Mouse (Mus musculus) hindbrain, postnatal 0 days (tissue): Measurements from ENCODE around the gene Mrrf. TPM values are rescaled to one million over a fixed set of nuclear protein-coding genes. Genes with fewer than 3 reads are reported as not detected.
"Not testable (repeated sequence)": the region's sequence is repeated elsewhere in the genome, so short reads cannot be mapped to it uniquely, and the experiment has no call there.

Source experiments
- ATAC-seq: fragments of 200-750 bp; cut with Nextera tagmentation; 2 replicates; pipeline ENCODE4 v1.8.0; 2017; ENCODE audit warnings: mild to moderate bottlenecking, moderate TSS enrichment, moderate library complexity
- DNase-seq: peaks from one replicate; pipeline ENCODE4 v3.0.0-alpha.2; 2015; ENCODE audit warnings: low spot score
- H3K27ac ChIP-seq: fragments of 300-500 bp; sonication (generic); 2 replicates; pipeline ENCODE4 v1.5.1; 2014; ENCODE audit warnings: mild to moderate bottlenecking
- H3K27me3 ChIP-seq: fragments of 300-500 bp; sonication (generic); 2 replicates; pipeline ENCODE4 v1.6.1; 2014; ENCODE audit warnings: low read length, mixed read lengths; ENCODE audit not compliant: insufficient read depth
- H3K36me3 ChIP-seq: fragments of 300-500 bp; sonication (generic); 2 replicates; pipeline ENCODE4 v1.6.1; 2014; ENCODE audit warnings: low read length, mixed read lengths; ENCODE audit not compliant: insufficient read depth
- H3K4me1 ChIP-seq: fragments of 300-500 bp; sonication (generic); 2 replicates; pipeline ENCODE4 v1.6.1; 2014; ENCODE audit warnings: antibody characterized with exemption, low read length, mixed read lengths; ENCODE audit not compliant: insufficient read depth
- H3K4me2 ChIP-seq: fragments of 300-500 bp; sonication (generic); 2 replicates; pipeline ENCODE4 v1.6.1; 2014; ENCODE audit warnings: low read depth, mild to moderate bottlenecking, low read length, moderate library complexity, mixed read lengths
- H3K4me3 ChIP-seq: fragments of 300-500 bp; sonication (generic); 2 replicates; pipeline ENCODE4 v1.5.1; 2014; ENCODE audit warnings: low read length
- H3K9ac ChIP-seq: fragments of 300-500 bp; sonication (generic); replicated peaks from 2 replicates; pipeline ENCODE4 v1.6.1; 2014; ENCODE audit warnings: mild to moderate bottlenecking, low read length, moderate library complexity, mixed read lengths
- H3K9me3 ChIP-seq: fragments of 300-500 bp; sonication (generic); 2 replicates; pipeline ENCODE4 v1.6.1; 2016; ENCODE audit warnings: low read length, mixed read lengths
- CTCF ChIP-seq: IDR thresholded peaks from 2 replicates; pipeline ENCODE4 v1.5.1; 2016; ENCODE audit warnings: antibody characterized with exemption, control low read depth, low read depth
- WGBS: fragments of 180-500 bp; shearing (Covaris S2); extraction: QIAGEN DNeasy Blood & Tissue Kit; methylation state at CpG from one replicate; pipeline ENCODE4 v1.1.7; 2014; 5-methylcytosine and 5-hydroxymethylcytosine counted together
- polyA plus RNA-seq: library from polyadenylated mRNA; unstranded; fragments of >200 nt; fragmentation: Nextera tagmentation; extraction: Ambion mirVana; gene quantifications from 2 replicates; pipeline ENCODE4 v1.2.1, GENCODE M21; 2015
- total RNA-seq: library from RNA; depleted of rRNA; stranded (reverse); fragments of >200 nt; gene quantifications from 2 replicates; pipeline ENCODE4 v1.2.3, GENCODE M21; 2014

The Mrrf gene
- total and polyA plus RNA-seq, 2 experiments from 2014 or later: 12.9 to 17.0 TPM

DNA sequence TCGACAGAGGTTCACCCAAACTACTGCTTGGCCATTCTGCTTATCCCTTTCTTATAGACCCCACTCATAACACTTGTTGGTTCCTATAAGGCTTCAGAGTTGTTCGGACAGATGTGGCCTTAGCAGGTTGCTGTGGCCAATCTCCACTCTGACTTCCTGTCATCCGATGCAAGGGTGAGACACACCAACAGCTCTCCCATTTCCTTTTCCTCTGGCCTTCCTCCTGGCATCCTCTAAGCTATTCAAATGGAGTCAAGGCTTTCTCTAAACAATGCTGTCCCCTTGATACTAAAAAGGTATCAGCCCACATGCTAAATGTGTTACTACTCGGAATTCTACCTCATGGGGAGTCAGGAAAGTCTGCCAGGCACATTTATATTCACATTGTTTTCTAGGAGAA is 8.2 kb upstream of the Mrrf start:
- no peaks in the 10 kb centered on the region for H3K9me3 ChIP-seq
- TF ChIP-seq CTCF: no peak
- DNase-seq (no peak), ATAC-seq (no peak)
- H3K4me2 ChIP-seq: no peak overlapping the region
- 77% methylated on average over 4 of the region's 4 CpGs for WGBS
- H3K27ac ChIP-seq: no peak overlapping the region
- peaks cover 51% of the 10 kb centered on the region for H3K36me3 ChIP-seq
- no peak overlapping the region for H3K9ac ChIP-seq
- H3K4me1 ChIP-seq: no peaks in the 10 kb centered on the region
- H3K4me3 ChIP-seq: no peak overlapping the region
- no peaks in the 10 kb centered on the region for H3K27me3 ChIP-seq

DNA sequence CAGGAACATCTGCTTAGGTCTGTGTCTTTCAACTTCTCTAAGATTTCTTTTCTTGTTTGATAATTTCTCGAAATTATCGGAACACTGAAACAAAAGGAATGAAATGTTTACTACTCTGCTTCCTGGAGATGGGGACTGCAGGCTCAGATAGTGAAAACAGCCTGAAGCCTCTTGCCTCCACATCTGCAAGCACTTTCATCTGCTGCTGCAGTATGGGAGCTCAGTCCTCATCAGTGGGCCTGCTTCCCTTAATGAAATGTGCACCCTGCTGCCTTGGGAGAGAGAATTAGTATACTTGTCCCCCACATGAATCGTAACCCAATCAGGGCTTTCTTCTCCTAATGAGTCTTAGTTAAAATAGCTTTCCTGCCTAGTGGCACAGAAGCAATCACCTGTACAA is 7.1 kb upstream of the Mrrf start:
- Histone ChIP-seq H3K9me3 (no peaks in the 10 kb centered on the region), H3K27me3 (no peaks in the 10 kb centered on the region), H3K36me3 (peaks cover 48% of the 10 kb centered on the region), H3K27ac (no peak overlapping the region), H3K4me2 (no peak overlapping the region), H3K4me1 (no peaks in the 10 kb centered on the region), H3K9ac (no peak overlapping the region), H3K4me3 (no peak overlapping the region)
- no peak for DNase-seq
- ATAC-seq: no peak
- no peak for TF ChIP-seq CTCF
- WGBS: 80% methylated on average over 3 of the region's 3 CpGs

DNA sequence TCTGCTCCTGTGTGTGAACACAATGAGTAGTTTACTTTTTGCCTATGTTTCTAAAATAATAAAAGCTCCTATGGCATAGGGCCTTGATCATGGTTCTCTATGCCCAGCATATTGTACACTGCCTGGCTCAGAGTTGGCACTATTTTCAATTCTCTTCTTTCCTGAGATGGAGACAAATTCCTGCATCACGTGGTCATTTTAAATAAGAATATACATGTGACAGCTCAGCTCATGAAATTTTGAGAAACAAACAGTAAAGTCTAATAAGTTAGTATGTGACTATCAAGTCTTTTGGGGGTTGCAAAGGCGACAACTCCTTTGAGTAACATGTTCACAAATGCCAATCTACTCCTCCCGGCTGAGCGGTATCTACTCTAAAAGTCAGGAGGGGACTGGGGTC is 302 bp upstream of the Mrrf start:
- DNase-seq (no peak), ATAC-seq (no peak)
- Histone ChIP-seq H3K36me3 (peaks cover 16% of the 10 kb centered on the region; the same call in 1 of the 2 replicates), H3K27me3 (no peaks in the 10 kb centered on the region), H3K9ac (peak overlapping the region; percentile 61), H3K4me2 (peak overlapping the region; percentile 70), H3K4me3 (peak overlapping the region; percentile 54), H3K9me3 (no peaks in the 10 kb centered on the region), H3K27ac (peak overlapping the region; percentile 85), H3K4me1 (peaks cover 12% of the 10 kb centered on the region)
- TF ChIP-seq CTCF: no peak
- WGBS: 2% methylated on average over 4 of the region's 4 CpGs

DNA sequence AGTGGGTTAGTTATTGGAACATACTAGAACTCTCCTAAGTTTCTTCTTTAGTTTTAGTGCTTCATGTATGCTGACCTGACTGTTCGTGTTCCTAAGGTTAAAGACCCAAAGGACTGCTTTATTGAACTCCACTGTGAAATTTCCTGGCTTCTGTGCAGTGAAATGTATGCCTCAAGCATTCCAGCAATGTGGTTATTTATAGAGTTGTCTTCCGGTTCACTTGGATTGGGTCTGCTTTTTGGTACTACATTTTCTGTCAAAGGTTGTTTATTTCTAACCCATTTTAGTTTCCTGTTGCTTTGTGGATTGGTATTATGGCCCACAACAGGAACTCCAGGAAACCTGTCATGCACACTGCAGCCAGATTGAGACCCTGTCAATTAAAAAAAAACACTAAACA is 2.9 kb downstream of the Mrrf start:
- 76% methylated on average over 2 of the region's 2 CpGs for whole genome bisulfite sequencing
- no peak for ATAC-seq

DNA sequence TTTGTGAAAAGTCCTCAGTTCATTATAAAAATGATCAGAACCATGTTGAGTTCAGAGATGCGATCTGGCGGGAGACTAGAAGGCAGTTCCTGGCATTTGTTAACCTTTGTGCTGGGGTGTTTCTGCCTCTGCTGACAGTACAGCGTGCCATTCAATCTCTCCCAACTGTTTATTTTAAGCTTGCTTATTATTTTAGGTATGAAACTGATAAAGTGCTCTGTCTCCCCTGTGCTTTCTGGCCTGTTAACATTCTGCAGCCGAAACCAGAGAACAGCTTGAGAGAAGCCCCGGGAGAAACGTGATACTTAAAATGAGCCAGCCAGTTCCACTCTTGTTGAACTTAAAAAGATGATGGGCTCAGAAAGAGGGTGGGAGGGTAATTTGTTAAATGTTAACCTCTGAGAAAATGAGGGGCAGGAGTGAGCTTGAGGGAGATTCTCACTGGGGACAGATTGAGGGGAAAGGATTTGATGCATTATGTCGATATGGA is 12.7 kb downstream of the Mrrf start:
- H3K9me3 ChIP-seq: no peaks in the 10 kb centered on the region
- no peak for ATAC-seq
- whole genome bisulfite sequencing: 84% methylated on average over 7 of the region's 7 CpGs
- TF ChIP-seq CTCF: no peak
- H3K27me3 ChIP-seq: no peaks in the 10 kb centered on the region
- H3K4me2 ChIP-seq: no peak overlapping the region
- DNase-seq: no peak
- H3K4me1 ChIP-seq: no peaks in the 10 kb centered on the region
- no peak overlapping the region for H3K27ac ChIP-seq
- peaks cover 15% of the 10 kb centered on the region; the same call in 1 of the 2 replicates for H3K36me3 ChIP-seq
- H3K9ac ChIP-seq: no peak overlapping the region
- H3K4me3 ChIP-seq: no peak overlapping the region

More for the DNA sequence above, 2.9 kb downstream of the Mrrf start:
- TF ChIP-seq CTCF: no peak
- Histone ChIP-seq H3K9me3 (no peaks in the 10 kb centered on the region), H3K9ac (no peak overlapping the region), H3K27me3 (no peaks in the 10 kb centered on the region), H3K36me3 (no peaks in the 10 kb centered on the region), H3K27ac (no peak overlapping the region), H3K4me1 (peaks cover 12% of the 10 kb centered on the region), H3K4me3 (no peak overlapping the region), H3K4me2 (no peak overlapping the region)
- no peak for DNase-seq

DNA sequence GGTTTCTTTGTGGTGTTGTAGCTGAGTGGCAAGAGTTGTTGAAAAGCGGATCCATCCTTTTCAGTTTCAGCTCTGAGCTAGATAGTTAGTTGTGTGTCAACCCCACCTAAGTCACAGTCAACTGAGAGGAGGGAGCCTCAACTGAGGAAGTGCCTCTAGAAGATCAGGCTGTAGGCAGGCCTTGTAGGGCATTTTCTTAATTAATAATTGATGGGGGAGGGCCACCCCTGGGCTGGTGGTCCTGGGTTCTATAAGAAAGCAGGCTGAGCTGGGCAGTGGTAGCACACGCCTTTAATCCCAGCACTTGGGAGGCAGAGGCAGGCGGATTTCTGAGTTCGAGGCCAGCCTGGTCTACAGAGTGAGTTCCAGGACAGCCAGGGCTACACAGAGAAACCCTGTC is 16.2 kb downstream of the Mrrf start:
- peaks cover 21% of the 10 kb centered on the region; the same call in 1 of the 2 replicates for H3K36me3 ChIP-seq
- whole genome bisulfite sequencing: 97% methylated on average over 4 of the region's 4 CpGs
- not testable (repeated sequence) for H3K27me3 ChIP-seq, ATAC-seq, DNase-seq, H3K9me3 ChIP-seq, H3K4me3 ChIP-seq, H3K4me2 ChIP-seq, H3K4me1 ChIP-seq, H3K9ac ChIP-seq, H3K27ac ChIP-seq

DNA sequence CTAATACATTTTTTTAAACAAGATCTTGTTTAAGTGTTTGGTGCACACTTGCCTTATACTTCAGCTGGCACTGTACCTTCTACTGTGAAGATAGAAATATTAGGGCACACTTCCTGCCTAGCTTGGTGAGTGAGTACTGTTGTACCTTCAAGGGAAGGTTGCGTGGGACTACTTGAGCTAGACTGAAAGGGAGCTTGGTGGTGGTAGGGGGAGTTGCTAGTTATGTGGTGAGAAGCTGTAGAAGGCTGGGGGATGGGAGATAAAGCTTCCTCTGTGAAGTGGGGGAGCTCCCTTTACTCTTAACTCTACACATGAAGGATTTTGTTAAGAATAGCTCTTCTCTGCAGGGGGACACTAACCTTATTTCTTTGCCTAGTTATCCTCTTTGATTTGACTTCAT is 21.3 kb downstream of the Mrrf start:
- no peaks in the 10 kb centered on the region for H3K9me3 ChIP-seq
- no peak overlapping the region for H3K27ac ChIP-seq
- WGBS: 92% methylated on average over 1 of the region's 1 CpGs
- no peak overlapping the region for H3K4me2 ChIP-seq
- no peak overlapping the region for H3K4me3 ChIP-seq
- no peaks in the 10 kb centered on the region for H3K27me3 ChIP-seq
- no peak for DNase-seq
- TF ChIP-seq CTCF: no peak
- no peaks in the 10 kb centered on the region for H3K4me1 ChIP-seq
- H3K9ac ChIP-seq: no peak overlapping the region
- ATAC-seq: no peak
- H3K36me3 ChIP-seq: peaks cover 10% of the 10 kb centered on the region; the same call in 1 of the 2 replicates
